Mouse (Mus musculus) neural tube, embryonic 14.5 days (tissue): ENCODE measurements around the gene Acad12. TPM values are rescaled to one million over a fixed set of nuclear protein-coding genes. Genes with fewer than 3 reads are reported as not detected.

ENCODE experiments used
- ATAC-seq: fragments of 200-750 bp; cut with Nextera tagmentation; 2 replicates; pipeline ENCODE4 v1.8.0; 2017; ENCODE audit warnings: low read depth, mild to moderate bottlenecking, moderate TSS enrichment, moderate library complexity
- H3K27ac ChIP-seq: fragments of 300-500 bp; sonication (generic); 2 replicates; pipeline ENCODE4 v1.5.1; 2014; ENCODE audit warnings: low read depth, mild to moderate bottlenecking, control low read depth, low read length, moderate library complexity, mixed read lengths
- H3K27me3 ChIP-seq: fragments of 300-500 bp; sonication (generic); 2 replicates; pipeline ENCODE4 v1.6.1; 2014; ENCODE audit warnings: low read length; ENCODE audit not compliant: control insufficient read depth, insufficient read depth
- H3K36me3 ChIP-seq: fragments of 300-500 bp; sonication (generic); 2 replicates; pipeline ENCODE4 v1.6.1; 2014; ENCODE audit warnings: low read length, mixed read lengths; ENCODE audit not compliant: control insufficient read depth, insufficient read depth
- H3K4me1 ChIP-seq: fragments of 300-500 bp; sonication (generic); 2 replicates; pipeline ENCODE4 v1.6.1; 2014; ENCODE audit warnings: low read length; ENCODE audit not compliant: control insufficient read depth, insufficient read depth
- H3K4me2 ChIP-seq: fragments of 300-500 bp; sonication (generic); 2 replicates; pipeline ENCODE4 v1.6.1; 2014; ENCODE audit warnings: mild to moderate bottlenecking, low read depth, low read length, control low read depth
- H3K4me3 ChIP-seq: fragments of 300-500 bp; sonication (generic); 2 replicates; pipeline ENCODE4 v1.5.1; 2014; ENCODE audit warnings: low read depth, low read length, control low read depth, mixed read lengths
- H3K9ac ChIP-seq: fragments of 300-500 bp; sonication (generic); replicated peaks from 2 replicates; pipeline ENCODE4 v1.6.1; 2014; ENCODE audit warnings: low read depth, mild to moderate bottlenecking, control low read depth, low read length, mixed read lengths
- H3K9me3 ChIP-seq: fragments of 300-500 bp; sonication (generic); 2 replicates; pipeline ENCODE4 v1.6.1; 2016; ENCODE audit warnings: low read length; ENCODE audit not compliant: control insufficient read depth
- WGBS: fragments of 180-500 bp; shearing (Covaris S2); extraction: QIAGEN DNeasy Blood & Tissue Kit; methylation state at CpG from one replicate; pipeline ENCODE4 v1.1.7; 2014; 5-methylcytosine and 5-hydroxymethylcytosine counted together
- polyA plus RNA-seq: library from polyadenylated mRNA; unstranded; fragments of >200 nt; fragmentation: Nextera tagmentation; extraction: Ambion mirVana; gene quantifications from 2 replicates; pipeline ENCODE4 v1.2.1, GENCODE M21; 2014

The Acad12 gene
- polyA plus RNA-seq, 1 experiment from 2014 or later, result 1.1 TPM

GRCm38 (mm10) chr5:121581945-121582344, 36.8 kb downstream of the Acad12 start:
- Histone ChIP-seq H3K27ac (no peak overlapping the region), H3K36me3 (peaks cover 10% of the 10 kb centered on the region; the same call in 1 of the 2 replicates), H3K9ac (no peak overlapping the region), H3K9me3 (no peaks in the 10 kb centered on the region), H3K27me3 (no peaks in the 10 kb centered on the region), H3K4me2 (no peak overlapping the region), H3K4me1 (no peaks in the 10 kb centered on the region; the same call in 1 of the 2 replicates), H3K4me3 (no peak overlapping the region)
- ATAC-seq, result no peak
- WGBS, result 93% methylated on average over 8 of the region's 8 CpGs

GRCm38 (mm10) chr5:121576927-121577488, 41.7 kb downstream of the Acad12 start:
- Histone ChIP-seq H3K4me3 (no peak overlapping the region), H3K4me1 (no peaks in the 10 kb centered on the region), H3K27me3 (no peaks in the 10 kb centered on the region), H3K27ac (no peak overlapping the region), H3K36me3 (peaks cover 23% of the 10 kb centered on the region), H3K4me2 (no peak overlapping the region), H3K9me3 (no peaks in the 10 kb centered on the region), H3K9ac (no peak overlapping the region)
- no peak for ATAC-seq
- WGBS, result 90% methylated on average over 11 of the region's 11 CpGs

GRCm38 (mm10) chr5:121575867-121576266, 42.9 kb downstream of the Acad12 start:
- Histone ChIP-seq H3K27me3 (no peaks in the 10 kb centered on the region), H3K4me1 (no peaks in the 10 kb centered on the region), H3K9ac (no peak overlapping the region), H3K4me2 (no peak overlapping the region), H3K9me3 (no peaks in the 10 kb centered on the region), H3K36me3 (peaks cover 26% of the 10 kb centered on the region), H3K27ac (no peak overlapping the region), H3K4me3 (no peak overlapping the region)
- no peak for ATAC-seq
- 93% methylated on average over 11 of the region's 11 CpGs for WGBS

- Histone ChIP-seq H3K36me3 (peaks cover 16% of the 10 kb centered on the region), H3K9me3 (no peaks in the 10 kb centered on the region), H3K4me2 (no peak overlapping the region), H3K9ac (no peak overlapping the region), H3K4me3 (no peak overlapping the region), H3K4me1 (no peaks in the 10 kb centered on the region), H3K27ac (no peak overlapping the region), H3K27me3 (no peaks in the 10 kb centered on the region)
- 94% methylated on average over 13 of the region's 13 CpGs for WGBS
- no peak for ATAC-seq
These were observed 44.6 kb downstream of the Acad12 start for GRCm38 (mm10) chr5:121574145-121574544.

GRCm38 (mm10) chr5:121570787-121571186, 48.0 kb downstream of the Acad12 start:
- 77% methylated on average over 1 of the region's 1 CpGs for WGBS

GRCm38 (mm10) chr5:121569881-121570420, 48.8 kb downstream of the Acad12 start:
- ATAC-seq, result no peak
- H3K9ac ChIP-seq, result no peak overlapping the region

More at GRCm38 (mm10) chr5:121570787-121571186, 48.0 kb downstream of the Acad12 start:
- H3K9me3 ChIP-seq, result no peaks in the 10 kb centered on the region
- H3K36me3 ChIP-seq, result peaks cover 16% of the 10 kb centered on the region
- H3K27ac ChIP-seq, result no peak overlapping the region
- ATAC-seq, result no peak
- no peak overlapping the region for H3K4me2 ChIP-seq
- H3K27me3 ChIP-seq, result no peaks in the 10 kb centered on the region
- no peak overlapping the region for H3K9ac ChIP-seq
- no peaks in the 10 kb centered on the region for H3K4me1 ChIP-seq
- H3K4me3 ChIP-seq, result no peak overlapping the region

GRCm38 (mm10) chr5:121566035-121566681, 52.6 kb downstream of the Acad12 start:
- 95% methylated on average over 16 of the region's 16 CpGs for WGBS
- Histone ChIP-seq H3K27ac (no peak overlapping the region), H3K4me3 (no peak overlapping the region)

More at GRCm38 (mm10) chr5:121569881-121570420, 48.8 kb downstream of the Acad12 start:
- no peak overlapping the region for H3K27ac ChIP-seq
- H3K9me3 ChIP-seq, result no peaks in the 10 kb centered on the region
- H3K36me3 ChIP-seq, result peaks cover 16% of the 10 kb centered on the region
- WGBS, result 87% methylated on average over 8 of the region's 9 CpGs
- H3K4me2 ChIP-seq, result no peak overlapping the region
- no peaks in the 10 kb centered on the region for H3K27me3 ChIP-seq
- no peak overlapping the region for H3K4me3 ChIP-seq
- H3K4me1 ChIP-seq, result no peaks in the 10 kb centered on the region

GRCm38 (mm10) chr5:121564468-121564895, 54.3 kb downstream of the Acad12 start:
- Histone ChIP-seq H3K4me2 (no peak overlapping the region), H3K27me3 (no peaks in the 10 kb centered on the region), H3K4me1 (no peaks in the 10 kb centered on the region), H3K36me3 (no peaks in the 10 kb centered on the region), H3K9ac (no peak overlapping the region), H3K27ac (no peak overlapping the region), H3K4me3 (no peak overlapping the region), H3K9me3 (no peaks in the 10 kb centered on the region)
- ATAC-seq, result no peak
- 16% methylated on average over 11 of the region's 11 CpGs for WGBS

More at GRCm38 (mm10) chr5:121566035-121566681, 52.6 kb downstream of the Acad12 start:
- H3K4me2 ChIP-seq, result no peak overlapping the region
- H3K9me3 ChIP-seq, result no peaks in the 10 kb centered on the region
- no peaks in the 10 kb centered on the region for H3K27me3 ChIP-seq
- H3K9ac ChIP-seq, result no peak overlapping the region
- H3K4me1 ChIP-seq, result no peaks in the 10 kb centered on the region
- H3K36me3 ChIP-seq, result no peaks in the 10 kb centered on the region
- ATAC-seq, result no peak

GRCm38 (mm10) chr5:121562436-121562835, 56.3 kb downstream of the Acad12 start:
- Histone ChIP-seq H3K4me1 (no peaks in the 10 kb centered on the region), H3K9me3 (no peaks in the 10 kb centered on the region), H3K36me3 (no peaks in the 10 kb centered on the region), H3K27me3 (no peaks in the 10 kb centered on the region), H3K4me2 (no peak overlapping the region), H3K9ac (no peak overlapping the region), H3K4me3 (no peak overlapping the region), H3K27ac (no peak overlapping the region)
- ATAC-seq, result no peak
- 94% methylated on average over 3 of the region's 3 CpGs for WGBS
